Mouse (Mus musculus) spleen, adult 18-20 months (tissue): Measurements from ENCODE around the gene Nrbf2.

Experiments
- DNase-seq, 2 experiments: peaks; one replicate each; pipeline ENCODE4 v3.0.0; 2022; ENCODE audit warnings: mixed read lengths in 2 of 2

Nrbf2 gene

DNA sequence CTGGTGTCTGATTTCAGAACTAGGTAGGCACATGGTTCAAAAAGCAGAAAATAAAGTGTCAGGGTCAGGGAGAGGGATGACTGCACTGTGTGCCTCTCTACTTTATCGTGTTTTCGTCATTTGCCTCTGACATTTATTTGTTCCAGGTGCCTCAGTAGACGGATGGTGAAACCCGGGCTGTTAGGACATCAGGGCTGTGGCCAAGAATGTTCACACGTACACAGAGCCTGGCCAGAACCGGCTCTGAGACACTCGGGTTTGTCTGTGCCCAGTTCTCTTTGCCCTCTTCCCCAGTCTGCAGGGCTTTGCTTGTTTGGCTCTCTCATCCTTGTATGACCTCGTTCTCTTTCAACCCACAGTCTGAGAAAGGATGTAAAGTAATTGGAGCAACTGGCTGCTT lies 6.0 kb upstream of the Nrbf2 start:
- DNase-seq = no peak

DNA sequence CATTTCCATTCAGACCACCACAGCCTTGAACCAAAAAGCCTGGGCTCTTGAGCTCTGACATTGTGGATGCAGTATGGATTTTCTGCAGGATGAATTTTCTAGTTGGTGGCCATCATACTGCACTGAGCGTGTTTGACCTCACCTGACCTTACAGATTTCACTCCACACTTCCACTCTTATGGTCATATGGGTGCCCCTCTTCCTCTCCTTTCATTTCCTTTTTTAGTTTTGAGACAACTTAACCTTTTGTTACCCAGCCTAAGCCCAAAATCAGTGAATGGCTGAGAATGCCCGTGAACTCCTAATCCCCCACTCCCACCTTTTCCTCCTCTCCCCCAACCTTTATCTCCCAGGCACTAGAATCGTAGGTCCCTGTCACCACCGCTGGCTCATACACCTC lies 5.5 kb upstream of the Nrbf2 start:
- no peak for DNase-seq

DNA sequence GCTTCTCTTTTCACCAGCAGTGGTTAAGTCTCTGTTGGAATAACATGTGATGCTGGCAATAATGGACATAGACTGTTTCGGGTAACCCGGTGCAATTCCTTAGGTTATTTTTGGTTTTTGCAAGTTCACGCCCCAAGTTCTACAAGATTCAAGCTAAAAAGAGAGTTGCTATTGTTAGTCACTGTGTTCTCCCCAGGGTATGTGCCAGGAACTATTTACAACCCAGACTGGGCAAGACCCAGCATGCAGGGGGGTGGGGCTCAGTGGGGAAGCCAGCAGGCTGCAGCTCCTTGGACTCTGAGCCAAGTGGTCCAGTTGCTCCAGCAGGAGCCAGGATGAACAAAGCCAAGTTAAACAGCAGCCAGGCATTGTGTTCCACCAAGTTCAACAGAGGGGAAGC lies 2.8 kb upstream of the Nrbf2 start:
- peak in 1 of 2 experiments; percentile 23 for DNase-seq

- DNase-seq = no peak
Measured at GRCm38 (mm10) chr10:67284761-67285175, 337 bp downstream of the Nrbf2 start.

GRCm38 (mm10) chr10:67284311-67284710 lies 794 bp downstream of the Nrbf2 start:
- no peak for DNase-seq

- no peak for DNase-seq
Measured at GRCm38 (mm10) chr10:67283516-67283915, 1.6 kb downstream of the Nrbf2 start.

DNA sequence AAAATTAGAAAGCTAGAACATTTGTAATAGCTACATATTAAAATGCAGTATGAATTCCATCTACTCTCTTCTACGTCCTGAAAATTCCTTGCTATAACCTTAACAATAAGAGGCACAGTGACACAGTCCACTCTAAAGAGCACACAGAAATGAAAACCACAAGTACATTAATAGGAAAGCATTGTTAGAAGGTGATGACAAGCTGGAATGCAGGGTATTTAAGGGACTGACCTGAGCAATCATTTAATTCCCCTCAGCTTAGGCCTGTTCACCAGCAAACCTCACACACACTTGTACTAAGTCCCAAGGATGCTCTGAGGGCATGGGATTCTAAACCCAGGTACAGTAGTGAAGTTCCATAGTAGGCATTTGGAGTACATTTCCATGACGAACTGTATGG lies 2.6 kb downstream of the Nrbf2 start:
- DNase-seq = no peak

GRCm38 (mm10) chr10:67281852-67282251 lies 3.3 kb downstream of the Nrbf2 start:
- no peak for DNase-seq

- DNase-seq = no peak
Measured at GRCm38 (mm10) chr10:67275916-67276315, 9.2 kb downstream of the Nrbf2 start.

- DNase-seq = peak in 1 of 2 experiments; percentile 37
Measured at GRCm38 (mm10) chr10:67264852-67265251, 20.3 kb downstream of the Nrbf2 start.

DNA sequence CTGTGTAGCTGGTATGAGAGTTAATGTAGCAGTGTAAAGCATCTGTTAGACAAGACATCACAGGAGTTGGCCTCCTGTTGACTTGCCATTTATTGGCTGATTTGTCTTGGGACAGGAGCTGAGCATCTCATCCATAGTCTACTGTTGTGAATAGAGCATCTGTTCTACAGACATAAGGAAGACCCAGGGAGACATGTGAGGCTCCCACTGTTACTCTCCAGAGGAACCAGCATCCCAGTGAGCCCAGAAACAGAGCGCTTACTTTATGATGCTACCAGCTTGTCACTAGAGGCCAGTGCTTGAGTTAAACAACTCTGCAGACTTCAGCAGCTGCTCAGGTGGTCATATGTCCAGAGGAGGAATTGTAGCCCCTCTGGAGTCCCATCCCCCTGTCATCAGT lies 32.0 kb downstream of the Nrbf2 start:
- DNase-seq = no peak

DNA sequence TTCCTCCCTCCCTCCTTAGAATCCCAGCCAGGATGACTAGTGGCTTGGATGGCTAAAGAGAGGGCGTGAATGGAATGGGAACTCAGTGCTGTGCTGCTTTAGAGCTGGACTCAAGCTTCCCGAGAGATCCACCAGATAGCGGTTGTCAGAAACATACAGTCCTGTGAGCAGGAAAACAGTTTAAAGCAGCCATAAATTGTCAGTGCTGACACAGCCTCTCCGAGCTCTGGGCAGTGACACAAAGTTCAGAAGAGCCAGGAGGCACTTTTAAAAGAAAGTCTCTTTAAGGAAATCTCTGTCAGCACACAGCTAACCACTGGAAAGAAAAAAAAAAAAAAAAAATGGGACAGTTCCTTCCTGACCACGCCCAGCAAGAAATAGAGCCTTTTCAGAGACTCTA lies 32.8 kb downstream of the Nrbf2 start:
- no peak for DNase-seq

GRCm38 (mm10) chr10:67250846-67251245 lies 34.3 kb downstream of the Nrbf2 start:
- DNase-seq = no peak

GRCm38 (mm10) chr10:67249486-67249885 lies 35.6 kb downstream of the Nrbf2 start:
- DNase-seq = no peak

GRCm38 (mm10) chr10:67247145-67247544 lies 38.0 kb downstream of the Nrbf2 start:
- DNase-seq = peak in 1 of 2 experiments; percentile 40

- DNase-seq = no peak
Measured at GRCm38 (mm10) chr10:67230439-67230838, 54.7 kb downstream of the Nrbf2 start.

DNA sequence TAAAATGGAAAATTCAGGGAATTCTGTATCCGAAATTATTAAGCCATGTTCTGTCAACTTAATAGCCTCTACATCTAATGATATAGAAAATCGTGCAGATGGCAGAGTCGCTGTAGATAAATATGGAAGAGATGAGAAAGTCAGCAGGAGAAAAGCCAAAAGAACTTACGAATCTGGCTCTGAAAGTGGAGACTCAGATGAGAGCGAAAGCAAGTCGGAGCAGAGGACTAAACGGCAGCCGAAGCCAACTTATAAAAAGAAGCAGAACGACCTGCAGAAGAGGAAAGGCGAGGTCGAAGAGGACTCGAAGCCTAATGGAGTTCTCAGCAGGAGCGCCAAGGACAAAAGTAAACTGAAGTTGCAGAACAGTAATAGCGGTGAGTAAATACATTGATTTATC lies 58.6 kb downstream of the Nrbf2 start:
- no peak for DNase-seq

DNA sequence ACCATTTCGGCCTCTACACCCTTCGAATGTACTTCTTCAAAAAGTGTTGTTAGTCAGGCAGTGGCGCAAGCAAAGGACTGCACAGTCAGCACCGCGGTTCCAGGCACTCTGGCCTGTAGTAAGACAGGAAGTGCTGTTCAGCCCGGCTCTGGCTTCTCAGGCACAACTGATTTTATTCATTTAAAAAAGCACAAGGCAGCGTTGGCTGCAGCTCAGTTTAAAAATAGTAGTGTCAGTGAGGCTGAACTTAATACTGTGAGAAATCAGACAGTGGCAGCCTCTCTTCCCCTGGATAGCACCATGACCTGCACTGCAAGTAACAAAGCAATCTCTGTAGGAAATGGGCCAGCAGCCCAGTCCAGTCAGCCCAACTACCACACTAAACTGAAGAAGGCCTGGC lies 59.0 kb downstream of the Nrbf2 start:
- peak; percentile 23 to 30 for DNase-seq

GRCm38 (mm10) chr10:67225528-67225927 lies 59.6 kb downstream of the Nrbf2 start:
- DNase-seq = no peak

DNA sequence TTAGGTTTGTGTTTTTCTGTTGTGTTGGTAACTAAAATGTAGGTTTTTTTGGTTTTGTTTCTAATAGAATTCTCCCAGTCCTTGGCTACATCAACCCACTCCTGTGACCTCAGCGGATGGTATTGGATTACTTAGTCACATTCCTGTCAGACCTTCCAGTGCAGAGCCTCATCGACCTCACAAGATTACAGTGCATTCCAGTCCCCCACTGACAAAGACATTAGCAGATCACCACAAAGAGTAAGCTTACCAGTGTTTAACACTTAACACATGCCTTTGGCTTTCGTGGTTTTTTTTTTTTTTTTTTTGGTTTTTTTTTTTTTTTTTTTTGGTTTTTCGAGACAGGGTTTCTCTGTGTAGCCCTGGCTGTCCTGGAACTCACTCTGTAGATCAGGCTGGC lies 61.2 kb downstream of the Nrbf2 start:
- no peak for DNase-seq

DNA sequence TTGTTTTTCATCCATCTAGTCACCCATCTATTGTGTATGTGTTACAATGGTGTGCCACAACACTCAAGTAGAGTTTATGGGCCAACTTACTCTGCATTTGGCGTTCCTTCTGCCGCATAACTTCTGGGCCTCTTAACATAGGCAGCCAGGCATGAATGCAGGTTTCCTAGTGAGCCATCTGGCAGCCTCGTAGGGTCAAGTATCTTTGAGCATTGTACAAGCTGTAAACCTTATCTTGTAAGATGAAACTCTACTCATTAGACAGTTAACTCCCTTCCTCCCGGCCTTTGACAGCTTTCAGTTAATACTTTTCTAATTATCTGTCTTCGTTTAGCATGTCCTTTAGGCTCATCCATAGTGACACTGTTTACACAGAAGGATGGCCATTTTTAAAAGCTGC lies 63.8 kb downstream of the Nrbf2 start:
- no peak for DNase-seq

DNA sequence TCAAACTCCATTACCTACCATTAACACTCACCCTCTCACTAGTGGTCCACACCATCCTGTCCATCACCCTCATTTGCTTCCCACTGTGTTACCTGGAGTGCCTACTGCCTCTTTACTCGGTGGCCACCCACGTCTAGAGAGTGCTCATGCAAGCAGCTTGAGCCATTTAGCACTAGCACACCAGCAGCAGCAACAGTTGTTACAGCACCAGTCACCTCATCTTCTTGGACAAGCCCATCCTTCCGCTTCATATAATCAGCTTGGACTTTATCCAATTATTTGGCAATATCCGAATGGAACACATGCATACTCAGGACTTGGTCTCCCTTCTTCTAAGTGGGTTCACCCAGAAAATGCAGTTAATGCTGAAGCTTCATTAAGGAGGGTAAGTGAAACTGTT lies 64.9 kb downstream of the Nrbf2 start:
- no peak for DNase-seq

- DNase-seq = no peak
Measured at GRCm38 (mm10) chr10:67218873-67219565, 66.1 kb downstream of the Nrbf2 start.

- no peak for DNase-seq
Measured at GRCm38 (mm10) chr10:67216872-67217271, 68.2 kb downstream of the Nrbf2 start.
